Mouse (Mus musculus) v-Abl transformed pro-B cells (cell line): ENCODE measurements at regions not wholly inside any gene's neighbourhood (a gene's known extent, or its start where the extent isn't known, plus 50 kb on each side); places are given as distances from the start of the nearest gene placed in this dataset.
"Not testable (repeated sequence)": the region's sequence is repeated elsewhere in the genome, so short reads cannot be mapped to it uniquely, and the experiment has no call there.

Experiments
- in situ Hi-C, 2 experiments: fragments of 400-800 bp; cut with MboI; formaldehyde crosslinking; loops; one replicate each; pipeline ENCODE4 v1.15.1; 2025; ENCODE audit not compliant: unreplicated experiment in 2 of 2

DNA sequence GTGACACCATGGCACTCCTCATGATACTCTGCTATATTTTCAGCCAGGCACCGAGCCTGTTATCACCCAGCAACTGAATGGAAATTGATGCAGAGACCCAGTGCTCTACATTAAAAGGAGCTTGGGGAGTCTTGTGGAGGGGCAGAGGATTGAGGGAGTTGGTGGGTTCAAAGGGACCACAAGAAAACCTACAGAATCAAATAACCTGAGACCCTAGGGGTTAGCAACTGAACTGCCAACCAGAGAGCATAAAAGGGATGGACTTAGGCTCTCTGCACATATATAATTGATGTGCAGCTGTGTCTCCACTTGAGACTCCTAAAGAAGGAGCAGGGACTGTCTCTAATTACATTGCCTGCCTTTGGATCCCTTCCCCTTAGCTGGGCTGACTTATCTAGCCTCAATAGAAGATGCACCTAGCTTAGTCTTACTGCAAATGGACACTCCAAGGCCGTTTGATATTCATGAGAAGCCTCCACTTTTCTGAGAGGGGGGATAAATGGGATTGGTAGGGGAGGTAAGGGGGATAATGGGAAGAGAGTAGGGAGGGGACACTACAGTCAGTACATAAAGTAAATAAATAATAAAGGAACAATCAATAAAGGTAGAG, 991.1 kb downstream of the Basp1 start:
- in situ Hi-C loops = no loop called here

DNA sequence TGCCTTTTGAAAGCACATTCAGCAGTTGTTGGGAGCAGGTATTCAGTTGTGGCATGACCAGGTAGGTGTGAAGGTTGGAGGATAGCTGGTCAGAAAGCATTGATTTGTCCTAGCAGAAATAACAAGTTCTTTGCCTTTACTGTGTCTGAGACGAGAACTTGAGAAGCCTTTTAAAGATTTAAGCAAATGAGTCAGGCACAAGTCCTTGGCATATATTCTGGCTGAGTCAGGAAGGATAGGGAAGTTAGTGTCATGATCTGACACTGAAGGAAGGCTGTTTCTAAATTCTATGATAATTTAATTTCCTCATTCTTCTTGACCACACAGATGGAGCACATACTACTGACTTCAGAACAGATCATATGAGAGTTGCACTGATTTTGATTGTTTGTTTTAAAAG, 993.8 kb downstream of the Basp1 start:
- in situ Hi-C loops = no loop called here

DNA sequence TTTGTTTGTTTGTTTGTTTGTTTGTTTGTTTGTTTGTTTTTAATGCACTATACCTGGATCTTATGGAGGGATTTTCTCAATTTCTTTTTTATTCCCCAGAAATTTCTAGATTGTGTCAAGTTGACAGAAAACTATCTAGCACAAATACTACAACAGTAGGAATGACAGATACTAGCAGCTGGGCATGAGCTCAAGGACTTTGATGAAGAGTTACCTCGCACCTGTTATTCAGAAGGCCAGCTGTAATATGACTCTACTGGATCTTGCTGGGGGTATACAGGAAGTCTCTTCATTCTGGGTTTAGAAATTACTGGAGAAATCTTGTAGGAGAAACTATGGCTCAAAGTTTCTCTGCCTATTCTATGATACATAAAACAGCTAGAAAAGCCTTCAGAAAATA, 994.4 kb downstream of the Basp1 start:
- in situ Hi-C loops = no loop called here

DNA sequence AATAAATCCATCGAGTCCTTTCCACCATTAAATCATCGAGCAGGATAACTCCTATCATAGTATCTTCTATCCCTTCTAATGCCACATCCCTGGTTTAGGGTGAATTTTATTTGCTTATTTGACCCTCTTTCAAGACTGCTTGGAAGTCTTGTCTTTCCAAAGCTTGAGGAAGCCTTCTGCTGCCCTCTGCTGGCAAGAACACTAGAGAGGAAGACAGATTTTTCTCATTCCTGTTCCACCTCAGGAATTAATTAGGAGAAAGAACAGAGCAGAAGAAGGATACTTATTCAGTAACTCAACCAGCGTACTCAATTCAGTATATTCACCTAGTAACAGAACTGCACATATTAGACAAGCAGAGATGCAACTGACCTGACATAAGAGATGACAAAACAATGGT, 1005.9 kb downstream of the Basp1 start:
- in situ Hi-C loops = no loop called here

DNA sequence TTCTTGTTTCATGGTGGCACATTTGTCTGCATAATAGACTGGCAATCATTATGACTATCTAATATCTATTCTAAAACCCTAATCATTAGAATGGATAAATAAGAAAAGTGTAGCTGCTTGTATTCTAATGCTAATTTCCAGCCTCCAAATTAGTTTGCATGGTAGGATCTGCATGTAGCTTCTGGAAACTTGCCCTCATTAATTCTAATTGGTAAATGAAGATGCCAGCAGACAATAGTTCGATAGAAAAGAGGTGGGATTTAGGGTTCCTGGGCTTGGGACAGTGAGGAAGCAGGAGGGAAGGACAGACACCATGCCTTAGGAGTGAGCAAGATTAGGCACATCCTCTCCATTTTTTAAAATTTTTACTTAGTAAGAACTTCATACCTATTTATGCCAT, 1008.3 kb downstream of the Basp1 start:
- in situ Hi-C loops = no loop called here

DNA sequence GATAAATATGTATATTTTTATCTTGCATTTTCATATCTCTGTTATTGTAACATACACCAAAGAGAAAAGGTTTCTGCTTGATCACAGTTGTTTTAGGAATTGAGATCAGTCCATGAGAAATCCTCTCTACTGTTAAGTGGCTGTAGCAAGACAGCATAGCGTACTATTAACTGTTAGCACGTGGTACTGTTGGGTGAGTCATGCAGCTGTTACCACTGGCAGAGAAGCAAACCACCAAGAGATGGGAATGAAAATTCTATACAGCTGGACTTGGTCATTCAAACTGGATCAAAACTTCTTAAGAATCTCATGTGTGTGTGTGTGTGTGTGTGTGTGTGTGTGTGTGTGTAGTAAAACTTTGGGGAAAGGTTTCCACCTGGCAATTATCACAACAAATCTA, 1013.5 kb downstream of the Basp1 start:
- in situ Hi-C loops = no loop called here

DNA sequence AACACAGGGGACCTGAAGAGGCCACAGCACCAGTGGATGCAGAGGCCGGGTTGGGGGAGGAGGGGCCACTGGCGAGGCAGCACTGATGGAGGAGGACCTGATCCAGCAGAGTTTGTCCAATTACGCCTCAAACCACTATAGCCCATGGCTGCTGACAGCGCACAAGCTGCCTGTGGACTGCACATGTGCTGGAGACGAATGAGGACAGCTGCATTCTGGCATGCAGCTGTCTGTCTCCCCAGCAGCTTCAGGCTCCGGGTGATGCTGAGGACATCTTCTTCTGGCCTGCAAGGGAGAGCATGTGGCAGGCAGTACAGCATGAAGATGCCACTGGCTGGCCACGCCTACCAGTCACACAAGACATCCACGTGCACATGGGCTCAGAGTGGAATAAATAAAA, 1055.2 kb downstream of the Basp1 start:
- in situ Hi-C loops = no loop called here

DNA sequence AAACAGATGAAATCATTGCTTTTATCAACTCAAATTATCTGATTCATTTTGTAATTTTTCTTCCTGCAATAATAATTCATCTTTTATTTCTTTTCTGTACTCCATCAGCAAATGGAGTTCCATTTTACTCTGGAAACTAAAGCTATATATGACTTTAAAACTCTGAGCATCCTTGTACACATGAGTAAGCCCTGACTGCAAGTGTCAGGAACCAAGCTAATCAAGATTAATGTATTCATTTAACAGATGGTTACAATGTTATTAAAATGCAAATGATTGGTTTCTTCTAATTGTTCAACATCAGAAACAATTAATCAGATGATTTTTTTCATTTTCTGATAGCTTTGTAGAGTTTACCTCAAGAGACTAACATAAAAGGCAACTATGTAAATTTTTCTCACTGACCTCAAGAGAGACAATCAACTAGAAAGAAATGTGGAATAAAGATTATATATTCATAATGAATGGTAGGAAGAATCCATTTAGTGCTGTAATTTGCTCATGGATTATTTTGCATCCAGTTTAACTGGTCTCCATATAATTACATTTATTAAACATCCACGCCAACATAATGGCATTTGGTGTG, 1064.5 kb downstream of the Basp1 start:
- in situ Hi-C loops = no loop called here

DNA sequence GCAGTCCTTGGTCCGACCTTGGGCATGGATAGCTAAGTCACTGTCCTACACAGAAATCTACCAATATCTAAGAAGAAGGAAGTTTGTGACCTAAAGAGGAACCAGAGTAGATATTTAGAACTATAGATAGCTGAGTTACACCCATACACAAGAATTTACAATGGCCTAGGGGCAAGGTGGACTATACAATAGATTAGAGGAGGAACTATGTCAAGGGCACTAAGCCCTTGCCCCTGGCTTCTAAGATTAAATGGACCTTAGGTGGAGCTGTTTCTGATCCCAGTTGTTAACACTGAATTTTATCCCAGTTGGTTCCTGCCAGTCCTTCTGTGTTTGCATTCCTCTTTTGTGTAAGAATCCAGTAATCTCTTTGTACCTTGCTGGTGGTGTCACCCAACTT, 1077.7 kb downstream of the Basp1 start:
- in situ Hi-C loops = not testable (repeated sequence)

DNA sequence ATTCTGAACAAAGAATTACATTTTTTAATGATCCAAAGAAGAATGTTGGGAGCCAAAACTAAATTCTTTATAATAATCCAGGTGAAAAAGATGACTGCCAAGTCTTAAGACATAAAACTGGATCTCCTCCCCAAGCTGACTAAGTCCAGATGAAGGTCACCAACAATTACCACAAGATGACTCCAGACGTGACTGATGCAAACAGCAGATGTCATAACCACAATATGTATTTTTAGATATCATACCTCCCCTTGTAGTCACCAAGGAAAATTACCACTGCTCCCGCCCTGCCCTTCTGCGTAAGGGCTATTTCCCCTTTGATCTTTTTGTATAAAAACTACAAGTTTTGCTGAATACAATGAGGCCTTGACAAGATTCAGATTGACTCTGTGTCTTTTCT, 1110.4 kb downstream of the Basp1 start:
- in situ Hi-C loops = not testable (repeated sequence)

DNA sequence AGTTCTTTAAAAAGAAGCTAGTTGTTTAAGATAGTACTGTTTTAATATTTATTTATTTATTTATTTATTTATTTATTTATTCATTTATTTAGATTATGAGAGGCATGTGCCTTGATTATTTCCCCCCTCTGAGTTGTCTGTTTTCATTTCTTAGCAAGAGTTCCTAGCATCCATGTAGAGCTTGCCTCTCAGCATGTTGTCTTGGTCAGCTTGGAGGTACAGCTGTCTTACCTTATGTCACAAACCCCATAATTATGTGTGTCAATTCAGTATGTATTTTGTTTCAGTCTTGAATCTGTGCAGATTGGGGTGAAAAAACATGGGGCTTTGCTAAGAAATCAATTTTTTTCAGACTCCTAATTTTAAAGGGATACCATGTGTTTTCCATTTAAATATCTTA, 1116.3 kb downstream of the Basp1 start:
- in situ Hi-C loops = no loop called here

DNA sequence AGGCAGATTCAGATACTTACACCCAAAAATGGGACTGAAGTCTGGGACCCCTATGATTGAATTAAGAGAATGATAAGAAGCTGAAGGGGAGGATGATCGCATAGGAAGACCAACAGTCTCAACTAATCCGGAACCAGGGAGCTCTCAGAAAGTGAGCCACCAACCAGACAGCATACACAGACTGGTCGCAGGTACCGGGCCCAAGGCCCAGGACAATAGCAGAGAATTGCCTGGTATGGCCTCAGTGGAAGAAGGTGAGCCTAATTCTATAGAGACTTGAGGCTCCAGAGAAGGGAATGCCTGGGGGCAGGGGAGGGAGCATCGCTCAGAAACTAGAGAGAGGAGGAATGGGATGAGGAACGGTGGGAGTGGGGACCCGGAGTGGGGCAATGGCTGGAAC, 1116.8 kb downstream of the Basp1 start:
- in situ Hi-C loops = no loop called here

DNA sequence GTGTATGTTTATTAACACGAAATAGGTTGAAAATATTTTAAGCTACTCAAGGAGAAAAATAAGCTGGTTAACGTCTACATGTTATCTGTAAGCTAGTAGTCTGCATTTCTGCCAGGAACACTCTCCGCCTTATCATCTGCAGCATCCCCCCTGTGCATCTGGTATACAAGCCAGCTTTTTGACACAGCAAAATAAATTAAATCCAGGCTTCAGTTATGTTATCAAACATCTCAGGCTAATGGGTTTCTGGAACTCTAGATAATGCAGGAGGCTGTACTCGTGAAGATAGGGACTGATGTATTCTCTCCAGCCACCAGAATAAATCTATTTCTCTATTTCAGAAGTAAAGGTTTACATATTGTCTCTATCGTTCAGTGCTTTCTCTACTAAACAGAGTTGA, 1138.5 kb downstream of the Basp1 start:
- in situ Hi-C loops = no loop called here

DNA sequence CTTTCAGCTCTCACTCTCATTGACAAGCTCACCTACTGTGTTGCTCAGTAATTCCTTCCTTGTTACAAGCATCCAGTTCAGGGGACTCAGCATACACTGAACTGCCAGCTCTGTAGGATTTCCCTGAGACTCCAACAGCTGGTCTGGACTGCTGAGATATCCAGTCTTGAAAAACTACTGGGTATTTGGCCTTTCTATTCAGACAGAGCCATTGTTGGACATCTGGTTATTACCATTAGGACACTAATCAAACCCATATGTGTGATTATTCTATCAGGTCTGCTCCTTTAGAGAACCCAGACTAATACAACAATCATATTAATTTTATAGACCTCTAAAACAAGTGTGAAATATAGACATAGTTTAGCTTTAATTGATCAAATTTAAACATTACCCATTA, 1146.2 kb downstream of the Basp1 start:
- in situ Hi-C loops = no loop called here
